Mouse (Mus musculus): ENCODE measurements at regions not wholly inside any gene's neighbourhood (a gene's known extent, or its start where the extent isn't known, plus 50 kb on each side); places are given as distances from the start of the nearest gene placed in this dataset.

GRCm38 (mm10) chr6:95997741-95998140 lies 115.2 kb upstream of the Fam19a1 start:
- TF ChIP-seq POLR2A (IDR thresholded peaks at IDR 0.05; ENCODE audit: extremely low read depth, insufficient read depth, low read length) (no peak), CTCF (IDR thresholded peaks at IDR 0.05; ENCODE audit: extremely low read depth, insufficient read depth, low read length) (no peak)
